Mouse (Mus musculus): ENCODE data around the gene Btbd9.
"Not testable (repeated sequence)": the region's sequence is repeated elsewhere in the genome, so short reads cannot be mapped to it uniquely, and the experiment has no call there.

Btbd9 gene

DNA sequence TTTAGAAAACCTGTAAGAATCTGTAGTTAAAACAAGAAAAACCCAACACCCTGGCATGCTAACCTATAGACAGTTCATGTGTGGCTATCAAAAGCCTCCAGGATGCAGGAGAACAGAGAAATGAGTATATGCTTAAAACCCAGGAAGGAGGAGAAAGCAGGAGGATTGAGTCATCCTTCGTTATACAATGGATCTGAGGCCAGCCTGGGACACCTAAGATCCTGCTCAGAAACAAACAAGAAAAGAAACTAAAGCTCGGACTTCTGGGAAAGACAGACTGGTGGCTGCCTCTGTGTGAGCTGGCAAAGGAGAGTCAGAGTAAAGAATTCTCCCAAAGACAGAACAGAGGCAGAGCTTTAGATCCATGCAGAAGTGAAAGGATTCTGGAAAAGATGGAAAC lies 17.7 kb downstream of the Btbd9 start:
- DNase-seq (ENCODE audit: low spot score in 2 of 2), result no peak

GRCm38 (mm10) chr17:30556512-30556911 lies 19.8 kb downstream of the Btbd9 start:
- no peak for DNase-seq (ENCODE audit: low spot score in 2 of 2)

DNA sequence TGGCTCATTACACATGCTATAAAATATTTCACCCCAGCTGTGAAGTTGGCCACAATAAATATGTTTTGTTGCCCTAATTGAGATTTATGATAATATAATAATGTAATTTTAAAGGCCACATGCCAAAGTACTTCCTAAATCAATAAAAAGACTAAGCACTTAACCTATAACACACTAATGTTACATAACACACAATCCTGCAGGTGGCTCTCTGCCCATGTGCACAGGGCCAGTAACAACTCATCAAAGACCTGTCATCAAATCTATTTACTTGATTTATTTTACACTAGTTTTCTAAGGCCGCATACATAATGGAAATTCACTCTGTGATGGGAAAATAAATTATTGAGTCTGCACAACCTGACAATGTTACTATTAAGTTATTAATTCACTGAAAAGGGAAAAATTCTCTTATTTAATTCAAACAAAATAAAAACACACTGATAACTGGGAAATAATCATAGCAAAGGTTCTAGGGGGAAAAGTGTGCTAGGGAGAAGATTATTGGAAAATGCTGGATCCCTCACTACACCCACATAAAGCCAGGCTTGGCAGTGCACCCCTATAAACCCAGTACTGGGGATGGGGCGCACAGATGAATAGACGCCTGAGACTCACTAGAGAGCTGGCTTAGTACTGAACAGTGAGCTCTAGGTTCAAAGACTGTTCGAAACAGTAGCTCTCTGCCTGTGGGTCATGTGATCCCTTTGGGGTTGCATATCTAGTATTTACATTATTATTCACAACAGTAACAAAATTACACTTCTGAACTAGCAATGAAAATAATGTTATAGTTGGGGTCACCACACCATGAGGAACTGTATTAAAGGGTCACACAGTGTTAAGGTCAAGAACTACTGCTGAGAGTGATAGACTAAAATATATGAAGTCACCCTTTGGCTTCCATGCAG lies 23.0 kb downstream of the Btbd9 start:
- DNase-seq (ENCODE audit: low spot score in 2 of 2), result no peak

- DNase-seq (ENCODE audit: low spot score in 2 of 2), result no peak
Measured at GRCm38 (mm10) chr17:30550774-30551107, 25.5 kb downstream of the Btbd9 start.

- no peak for DNase-seq (ENCODE audit: low spot score in 2 of 2)
Measured at GRCm38 (mm10) chr17:30549899-30550773, 26.2 kb downstream of the Btbd9 start.

GRCm38 (mm10) chr17:30539098-30539497 lies 37.2 kb downstream of the Btbd9 start:
- DNase-seq (ENCODE audit: low spot score in 2 of 2), result peak in 1 of 2 experiments; percentile 43

- no peak for DNase-seq (ENCODE audit: low spot score in 2 of 2)
Measured at GRCm38 (mm10) chr17:30536651-30537050, 39.6 kb downstream of the Btbd9 start.

- no peak for DNase-seq (ENCODE audit: low spot score in 2 of 2)
Measured at GRCm38 (mm10) chr17:30533098-30533497, 43.2 kb downstream of the Btbd9 start.

DNA sequence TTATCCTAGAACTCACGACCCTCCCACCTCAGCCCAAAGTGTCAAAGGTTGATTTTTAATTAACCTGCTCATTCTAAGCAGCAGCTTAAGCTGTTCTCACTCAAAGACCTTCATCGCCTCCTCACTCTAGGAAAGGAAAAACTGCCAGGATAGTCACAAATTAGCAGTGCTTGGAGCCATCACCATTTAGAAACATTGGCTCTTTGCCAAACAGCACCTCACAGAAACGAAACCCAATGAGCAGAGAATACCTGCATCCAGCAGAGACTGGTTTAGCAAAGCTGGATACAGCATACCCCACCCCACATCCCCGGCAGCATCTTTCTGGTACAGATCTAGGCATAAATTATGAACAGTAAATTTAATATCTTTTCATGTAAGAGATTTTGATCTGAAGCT lies 45.7 kb downstream of the Btbd9 start:
- DNase-seq (ENCODE audit: low spot score in 2 of 2), result no peak

DNA sequence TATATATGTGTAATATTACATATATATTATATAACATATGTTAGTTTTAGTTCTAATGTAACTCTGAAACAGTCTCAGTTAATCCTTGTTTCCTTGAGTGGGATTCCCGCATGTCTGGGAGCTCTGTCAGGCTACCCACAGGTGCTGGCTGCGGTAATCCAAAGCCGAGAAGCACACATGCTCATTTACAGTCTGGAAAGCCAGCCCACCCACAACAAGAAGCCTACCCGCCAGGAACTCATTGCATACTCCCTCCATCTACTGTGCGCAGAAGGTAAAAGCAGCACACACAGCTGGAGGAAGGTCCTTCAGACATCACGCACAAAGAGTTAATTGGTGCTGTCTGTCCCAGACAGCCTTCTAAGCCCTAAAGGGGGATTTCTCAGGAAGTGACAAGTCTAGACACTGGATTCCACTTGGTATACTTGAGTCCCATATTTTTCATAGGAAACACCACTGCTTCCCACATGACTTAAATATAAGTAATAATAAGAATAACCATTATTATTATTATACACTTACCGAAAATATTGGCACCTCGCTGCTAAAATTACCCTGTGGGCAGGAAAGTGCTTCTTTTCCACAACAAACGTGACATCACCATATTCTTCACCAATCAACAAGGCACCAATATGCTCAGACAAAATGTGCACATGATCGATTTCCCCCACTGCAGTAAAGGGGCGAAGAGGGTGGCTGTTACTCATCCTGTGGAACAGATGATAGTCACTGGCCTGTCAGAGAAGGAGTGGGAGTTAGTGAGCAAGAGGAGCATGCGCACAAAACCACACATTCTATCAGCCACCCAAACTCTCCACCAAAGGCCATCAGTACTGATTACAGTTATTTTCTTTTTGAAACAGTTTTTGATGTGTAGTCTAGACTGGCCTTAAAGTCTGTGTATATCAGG lies 46.4 kb downstream of the Btbd9 start:
- DNase-seq (ENCODE audit: low spot score in 2 of 2), result no peak

DNA sequence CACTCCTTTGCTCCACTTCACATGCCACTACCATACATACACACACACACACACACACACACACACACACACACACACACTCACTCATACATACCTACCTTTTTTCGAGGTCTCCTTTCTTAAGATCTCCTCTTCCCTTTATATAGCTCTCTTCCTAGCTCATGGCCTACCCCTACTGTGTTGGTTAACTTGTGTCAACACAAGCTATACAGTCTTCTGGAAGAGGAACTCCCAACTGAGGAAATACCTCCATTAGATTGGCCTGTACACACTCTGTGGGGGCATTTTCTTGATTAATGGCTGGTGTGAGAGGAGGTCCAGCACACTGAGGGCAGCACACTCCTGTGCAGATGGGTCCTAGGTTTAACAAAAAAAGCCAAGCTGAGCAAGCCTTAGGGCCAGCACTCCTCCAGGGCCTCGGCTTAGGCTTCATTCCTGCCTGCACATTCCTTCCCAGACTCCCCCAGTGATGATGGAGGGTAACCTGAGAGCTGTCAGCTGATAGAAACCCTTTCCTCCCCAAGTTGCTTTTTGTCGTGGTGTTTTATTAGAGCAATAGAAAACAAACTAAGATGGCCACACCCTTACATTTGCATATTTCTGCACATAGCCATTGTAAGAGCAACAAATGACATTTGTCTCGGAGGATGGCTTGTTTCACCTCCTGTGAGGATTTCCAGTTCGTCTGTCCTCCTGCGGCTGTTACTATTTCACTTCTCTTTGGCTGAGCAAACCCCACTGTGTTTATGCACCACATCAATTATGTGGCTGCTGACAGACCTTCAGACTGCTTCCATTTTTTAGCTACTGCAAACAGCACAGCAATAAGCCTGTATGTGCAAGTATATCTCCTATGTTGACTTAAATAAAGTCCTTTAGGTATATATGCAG lies 50.6 kb downstream of the Btbd9 start:
- DNase-seq (ENCODE audit: low spot score in 2 of 2), result no peak

- DNase-seq (ENCODE audit: low spot score in 2 of 2), result no peak
Measured at GRCm38 (mm10) chr17:30524451-30524850, 51.8 kb downstream of the Btbd9 start.

GRCm38 (mm10) chr17:30523783-30524182 lies 52.5 kb downstream of the Btbd9 start:
- DNase-seq (ENCODE audit: low spot score in 2 of 2), result no peak

- DNase-seq (ENCODE audit: low spot score in 2 of 2), result no peak
Measured at GRCm38 (mm10) chr17:30522406-30523078, 53.7 kb downstream of the Btbd9 start.

- not testable (repeated sequence) for DNase-seq (ENCODE audit: low spot score in 2 of 2)
Measured at GRCm38 (mm10) chr17:30519172-30519512, 57.1 kb downstream of the Btbd9 start.

DNA sequence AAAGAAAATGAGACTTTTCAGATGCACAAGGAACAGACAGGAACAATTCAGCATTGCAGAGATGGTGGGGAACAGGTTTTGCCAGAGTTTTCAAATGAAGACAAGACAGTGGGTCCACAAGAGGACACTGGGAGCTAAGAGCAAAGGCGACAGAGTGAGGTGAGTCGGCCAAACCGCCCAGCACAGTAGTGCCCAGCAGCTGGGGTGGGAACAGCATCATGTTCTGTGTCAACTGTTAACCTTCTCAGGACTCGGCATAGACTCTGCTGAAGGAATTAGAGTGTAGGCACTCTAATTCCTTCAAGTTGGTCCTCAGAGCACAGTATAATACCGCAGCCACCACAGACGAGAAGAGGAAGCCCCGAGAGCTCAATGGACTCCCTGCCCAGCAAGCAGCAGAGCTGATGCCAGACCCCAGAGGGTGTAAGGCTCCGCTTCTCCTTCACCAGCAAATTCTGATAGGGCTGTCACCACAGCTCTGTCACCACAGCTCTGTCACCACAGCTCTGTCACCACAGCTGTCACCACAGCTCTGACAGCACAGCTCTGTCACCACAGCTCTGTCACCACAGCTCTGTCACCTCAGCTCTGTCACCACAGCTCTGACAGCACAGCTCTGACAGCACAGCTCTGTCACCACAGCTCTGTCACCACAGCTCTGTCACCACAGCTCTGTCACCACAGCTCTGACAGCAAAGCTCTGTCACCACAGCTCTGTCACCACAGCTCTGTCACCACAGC lies 57.7 kb downstream of the Btbd9 start:
- DNase-seq (ENCODE audit: low spot score in 2 of 2), result no peak

DNA sequence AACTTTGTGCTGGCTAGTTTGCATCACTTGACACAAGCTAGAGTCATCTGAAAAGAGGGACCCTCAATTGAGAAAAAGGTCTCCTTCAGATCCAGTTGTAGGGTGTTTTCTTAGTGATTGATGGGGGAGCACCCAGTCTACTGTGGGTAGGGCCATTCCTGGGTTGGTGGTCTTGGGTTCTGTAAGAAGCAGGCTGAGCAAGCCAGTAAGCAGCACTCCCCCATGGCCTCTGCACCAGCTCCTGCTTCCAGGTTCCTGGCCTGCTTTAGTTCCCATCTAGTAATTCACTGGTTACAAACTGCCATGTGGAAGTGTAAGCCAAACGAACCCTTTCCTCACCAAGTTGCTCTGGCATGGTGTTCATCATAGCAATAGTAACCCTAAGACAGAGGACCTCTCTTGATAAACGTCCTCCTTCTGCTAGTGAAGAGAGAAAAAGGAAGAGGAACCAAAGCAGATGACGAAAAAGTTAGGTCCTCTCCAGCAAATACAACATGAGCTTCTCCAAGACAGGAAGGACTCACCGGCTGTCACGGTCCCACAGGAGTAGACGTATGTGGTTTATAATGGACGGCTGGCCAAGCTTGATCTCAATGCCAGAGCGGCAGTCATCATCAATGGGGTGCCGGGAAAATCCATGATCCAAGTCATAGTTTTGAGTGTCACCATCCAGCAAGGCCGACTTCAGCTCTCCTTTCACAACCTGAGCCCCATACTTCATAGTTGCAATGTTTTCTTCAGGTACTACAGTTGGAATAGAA lies 59.5 kb downstream of the Btbd9 start:
- DNase-seq (ENCODE audit: low spot score in 2 of 2), result no peak

- DNase-seq (ENCODE audit: low spot score in 2 of 2), result no peak
Measured at GRCm38 (mm10) chr17:30515401-30515800, 60.9 kb downstream of the Btbd9 start.

GRCm38 (mm10) chr17:30513034-30513433 lies 63.3 kb downstream of the Btbd9 start:
- DNase-seq (ENCODE audit: low spot score in 2 of 2), result no peak
